10 mouse cellular contexts compared by ENCODE assay signal in genomic region chr13:105443871-105444237, GRCm38 (mm10). TPM values are rescaled to one million over a fixed set of nuclear protein-coding genes. Genes with fewer than 3 reads are reported as not detected.
DNase-seq lines count a peak whose midpoint lies in the region; ATAC-seq and TF ChIP-seq lines count a peak whose summit lies in the region.
"Had no signal": no experiment of that assay in that cellular context is flagged by ENCODE, and none has a peak within 500 bp of the region (broad histone marks: within the 10 kb centered on the region; RNA-seq: fewer than 3 reads in every experiment).

No protein-coding gene starts in this region.

- WGBS in forebrain, embryonic 12.5 days: 1% methylated on average over 15 of the region's 15 CpGs
- WGBS in limb, embryonic 14.5 days: 2% methylated on average over 15 of the region's 15 CpGs

- peak overlapping the region; percentile 66 for H3K4me2 ChIP-seq in forebrain, embryonic 12.5 days
- 0 out of 2 replicates have a peak overlapping the region, but pooled peaks have one; percentile 21 for H3K4me2 ChIP-seq in limb, embryonic 14.5 days (replicated peaks; ENCODE audit: low read depth, low read length, severe bottlenecking)

- ATAC-seq in frontal cortex, adult (ENCODE audit: low TSS enrichment): peak; percentile 57
- peak; percentile 15; the same call in 1 of the 2 replicates for ATAC-seq in forebrain, embryonic 12.5 days (ENCODE audit: low FRiP score)
- no peak for ATAC-seq in limb, embryonic 14.5 days (ENCODE audit: low FRiP score, low read depth)
- ATAC-seq: liver, postnatal 0 days had no signal

- TF ChIP-seq POLR2A in ES-Bruce4 (IDR thresholded peaks at IDR 0.05; ENCODE audit: insufficient read depth, low read length): no peak
- no peak for TF ChIP-seq POLR2A in limb, embryonic 14.5 days (IDR thresholded peaks at IDR 0.05; ENCODE audit: borderline replicate concordance, extremely low read depth, insufficient read depth, insufficient read length)

- no peak for TF ChIP-seq EP300 in ES-Bruce4 (IDR thresholded peaks at IDR 0.05; ENCODE audit: insufficient read depth, low read depth, low read length)

- no peak overlapping the region for H3K9ac ChIP-seq in ES-Bruce4 (ENCODE audit: low read depth, poor library complexity, severe bottlenecking)
- H3K9ac ChIP-seq in forebrain, embryonic 12.5 days: peak overlapping the region; percentile 7; the same call in 1 of the 2 replicates
- H3K9ac ChIP-seq in limb, embryonic 14.5 days (ENCODE audit: low read depth, low read length, severe bottlenecking): no peak overlapping the region
- H3K9ac ChIP-seq: liver, postnatal 0 days had no signal

- TF ChIP-seq CTCF in ES-Bruce4 (IDR thresholded peaks at IDR 0.05; ENCODE audit: low read depth, low read length): no peak

- H3K27me3 ChIP-seq in ES-Bruce4 (ENCODE audit: control insufficient read depth, insufficient read depth, low read length, poor library complexity, severe bottlenecking): peaks cover 5% of the 10 kb centered on the region; the same call in 1 of the 2 replicates
- H3K27me3 ChIP-seq in forebrain, embryonic 12.5 days: peaks cover 41% of the 10 kb centered on the region
- peaks cover 41% of the 10 kb centered on the region for H3K27me3 ChIP-seq in limb, embryonic 14.5 days (ENCODE audit: control insufficient read depth, insufficient read depth, low read length)

- H3K4me3 ChIP-seq in ES-Bruce4 (ENCODE audit: low read depth, low read length): peak overlapping the region; percentile 54
- peak overlapping the region; percentile 41 for H3K4me3 ChIP-seq in forebrain, embryonic 12.5 days (replicated peaks)
- H3K4me3 ChIP-seq in limb, embryonic 14.5 days (replicated peaks; ENCODE audit: low read length): 0 out of 2 replicates have a peak overlapping the region, but pooled peaks have one; percentile 10

- no peak overlapping the region for H3K27ac ChIP-seq in ES-Bruce4 (ENCODE audit: insufficient read depth, low read length)
- no peak overlapping the region for H3K27ac ChIP-seq in forebrain, embryonic 12.5 days
- H3K27ac ChIP-seq in limb, embryonic 14.5 days (replicated peaks; ENCODE audit: low read depth, low read length): no peak overlapping the region

- no peak for DNase-seq in frontal cortex, postnatal 14 days (ENCODE audit: low spot score in 2 of 2)
- DNase-seq in limb, embryonic 14.5 days (ENCODE audit: low spot score): no peak
- DNase-seq in T-cell, adult 2 months (ENCODE audit: low spot score): no peak
- DNase-seq in lung, adult 18-20 months: no peak
- DNase-seq in spleen, postnatal 4 days (ENCODE audit: low spot score in 2 of 2): no peak
- DNase-seq: adrenal gland, adult 8-10 months; liver, postnatal 0 days had no signal

- no peaks in the 10 kb centered on the region for H3K4me1 ChIP-seq in ES-Bruce4 (ENCODE audit: control insufficient read depth, insufficient read depth, low read length)
- H3K4me1 ChIP-seq in forebrain, embryonic 12.5 days: peaks cover 16% of the 10 kb centered on the region
- H3K4me1 ChIP-seq in limb, embryonic 14.5 days (ENCODE audit: control insufficient read depth, insufficient read depth, low read length): no peaks in the 10 kb centered on the region

- H3K36me3 ChIP-seq in ES-Bruce4 (ENCODE audit: control insufficient read depth, insufficient read depth, low read length, poor library complexity, severe bottlenecking): no peaks in the 10 kb centered on the region
- H3K36me3 ChIP-seq in forebrain, embryonic 12.5 days (replicated peaks): no peaks in the 10 kb centered on the region
- H3K36me3 ChIP-seq in limb, embryonic 14.5 days (ENCODE audit: control insufficient read depth, insufficient read depth, low read length): no peaks in the 10 kb centered on the region

- H3K9me3 ChIP-seq in ES-Bruce4 (replicated peaks; ENCODE audit: control insufficient read depth, insufficient read depth, low read length, poor library complexity, severe bottlenecking): no peaks in the 10 kb centered on the region
- no peaks in the 10 kb centered on the region for H3K9me3 ChIP-seq in forebrain, embryonic 12.5 days
- no peaks in the 10 kb centered on the region for H3K9me3 ChIP-seq in limb, embryonic 14.5 days (ENCODE audit: control insufficient read depth, low read length)

RNA-seq across cellular contexts. Expression of gene Htr1a, which starts 0.4 kb away (rescaled TPM):
- polyA plus RNA-seq in ES-Bruce4 (2011; ENCODE audit: insufficient read depth, insufficient read length, low read depth, missing spikeins): not detected in 2 replicates
- 0.26 TPM in 2 replicates for polyA plus RNA-seq in forebrain, embryonic 12.5 days (2016; fragmentation: Nextera tagmentation; extraction: Ambion mirVana)
- 0.08 and 0.10 TPM in 2 replicates for polyA plus RNA-seq in limb, embryonic 14.5 days (2012; rRNA removed)
- 0.10 and 0.14 TPM in 2 replicates for polyA plus RNA-seq in limb, embryonic 14.5 days (2014; fragmentation: Nextera tagmentation; extraction: Ambion mirVana)
- polyA plus RNA-seq: liver, postnatal 0 days had no signal
